ENCODE assay signal across 20 mouse cellular contexts in the genomic region with DNA sequence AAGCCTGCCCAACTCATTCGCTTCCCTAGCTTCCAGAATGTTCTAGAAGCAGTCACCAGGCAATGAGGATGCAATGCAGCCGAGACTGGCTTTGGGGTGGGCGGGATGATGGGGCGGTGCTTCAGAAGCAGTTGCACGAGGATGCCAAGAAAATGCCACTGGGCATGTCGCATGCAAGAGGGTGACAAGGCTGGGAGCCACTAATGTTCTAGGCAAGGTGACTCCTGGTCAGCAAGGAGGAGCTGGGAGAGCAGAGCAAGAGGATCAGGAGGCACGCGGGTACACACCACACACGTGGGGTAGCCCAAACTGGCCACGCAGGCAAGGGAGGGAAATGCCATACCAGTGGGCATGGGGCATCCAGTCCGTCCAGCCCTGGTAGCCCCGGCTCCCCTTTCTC. TPM values are rescaled to one million over a fixed set of nuclear protein-coding genes. Genes with fewer than 3 reads are reported as not detected.
"Had no signal": no experiment of that assay in that cellular context is flagged by ENCODE, and none has a peak within 500 bp of the region (broad histone marks: within the 10 kb centered on the region; RNA-seq: fewer than 3 reads in every experiment).

No protein-coding gene starts in this region.

- H3K27me3 ChIP-seq: neural tube, embryonic 13.5 days; neural tube, embryonic 15.5 days had no signal

- ATAC-seq: midbrain, embryonic 16.5 days had no signal

- DNase-seq: lung, adult 18-20 months; lung, embryonic 14.5 days; lung, postnatal 10 days; lung, postnatal 4 days; midbrain, embryonic 14.5 days; retina, postnatal 1 day; right cerebral cortex, adult 18-20 months; right cerebral cortex, postnatal 25 days; right cerebral cortex, postnatal 4 days; spleen, adult 18-20 months; thymus, adult 18-20 months; thymus, postnatal 14 days; thymus, postnatal 36 days had no signal

- H3K9me3 ChIP-seq: midbrain, embryonic 10.5 days; midbrain, embryonic 12.5 days; neural tube, embryonic 13.5 days; neural tube, embryonic 15.5 days had no signal

- H3K4me1 ChIP-seq: midbrain, embryonic 12.5 days had no signal

- H3K36me3 ChIP-seq: midbrain, embryonic 10.5 days; midbrain, embryonic 12.5 days; neural tube, embryonic 13.5 days; neural tube, embryonic 15.5 days had no signal

- H3K4me3 ChIP-seq: midbrain, embryonic 10.5 days; midbrain, embryonic 12.5 days; myocyte; neural tube, embryonic 13.5 days; neural tube, embryonic 15.5 days had no signal

RNA-seq across cellular contexts. Expression of a gene that starts 58.3 kb away (rescaled TPM):
- total RNA-seq: megakaryocyte-erythroid progenitor cell, adult 5-6 weeks had no signal
